Mouse (Mus musculus): Measurements from ENCODE around the gene Yy1. TPM values are rescaled to one million over a fixed set of nuclear protein-coding genes. Genes with fewer than 3 reads are reported as not detected.
A peak's percentile ranks its signal among the peaks of the same experiment; 100 is the strongest.

Gene Yy1
- polyA plus RNA-seq, 1 experiment from 2014 or later: 10.3 TPM

DNA sequence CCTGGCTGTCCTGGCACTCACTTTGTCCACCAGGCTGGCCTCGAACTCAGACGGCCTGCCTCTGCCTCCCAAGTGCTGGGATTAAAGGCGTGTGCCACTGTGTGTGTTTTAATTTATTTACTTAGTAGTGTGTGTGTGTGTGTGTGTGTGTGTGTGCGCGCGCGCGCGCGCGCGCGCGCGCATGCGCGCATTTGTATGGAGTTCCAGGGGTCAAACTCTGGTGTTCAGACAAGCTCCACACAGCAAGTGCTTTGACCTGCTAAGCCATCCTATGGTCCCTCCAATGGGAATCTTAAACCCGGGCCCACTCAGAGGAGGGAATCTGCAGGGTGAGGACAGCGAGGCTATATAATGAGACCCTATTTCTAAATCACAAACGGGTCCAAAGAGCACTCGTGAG, 37.6 kb upstream of the Yy1 start:
- Histone ChIP-seq H3K4me2 (replicated peaks; ENCODE audit: low read depth) (no peak overlapping the region), H3K27me3 (replicated peaks; ENCODE audit: control insufficient read depth, insufficient read depth, low read length) (no peaks in the 10 kb centered on the region), H3K4me3 (ENCODE audit: low read depth, low read length) (no peak overlapping the region), H3K4me1 (replicated peaks; ENCODE audit: control insufficient read depth, insufficient read depth, low read length) (0 out of 2 replicates have a peak, but pooled peaks cover 4% of the 10 kb centered on the region), H3K9ac (ENCODE audit: low read depth, low read length) (no peak overlapping the region), H3K27ac (ENCODE audit: low read depth, low read length) (no peak overlapping the region), H3K36me3 (ENCODE audit: control insufficient read depth, insufficient read depth) (no peaks in the 10 kb centered on the region), H3K9me3 (ENCODE audit: control insufficient read depth) (no peaks in the 10 kb centered on the region)
- 90% methylated on average over 21 of the region's 21 CpGs for WGBS
- no peak for ATAC-seq
- no peak for TF ChIP-seq CTCF (IDR thresholded peaks at IDR 0.05; ENCODE audit: low read depth)

DNA sequence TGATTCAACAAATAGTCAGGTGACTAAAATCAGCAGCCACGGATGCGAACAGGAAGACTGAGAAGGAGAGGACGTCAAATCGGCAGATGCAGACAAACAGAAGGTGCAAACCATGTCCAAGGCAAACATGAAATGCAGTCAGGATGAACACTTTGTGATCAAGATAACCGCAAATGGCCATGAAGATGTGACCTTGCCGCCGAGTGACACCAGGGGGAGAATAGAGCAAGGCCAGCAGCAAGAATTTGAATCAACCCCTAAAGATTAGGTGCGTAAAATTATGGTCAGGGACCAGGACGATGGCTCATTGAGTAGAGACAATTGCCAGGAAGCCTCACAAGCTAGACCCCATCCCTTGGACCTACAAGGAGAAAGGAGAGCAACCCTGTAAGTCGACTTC, 36.2 kb upstream of the Yy1 start:
- Histone ChIP-seq H3K9me3 (ENCODE audit: control insufficient read depth) (no peaks in the 10 kb centered on the region), H3K4me2 (replicated peaks; ENCODE audit: low read depth) (no peak overlapping the region), H3K4me3 (ENCODE audit: low read depth, low read length) (no peak overlapping the region), H3K36me3 (ENCODE audit: control insufficient read depth, insufficient read depth) (no peaks in the 10 kb centered on the region), H3K9ac (ENCODE audit: low read depth, low read length) (no peak overlapping the region), H3K27ac (ENCODE audit: low read depth, low read length) (no peak overlapping the region), H3K27me3 (replicated peaks; ENCODE audit: control insufficient read depth, insufficient read depth, low read length) (no peaks in the 10 kb centered on the region), H3K4me1 (replicated peaks; ENCODE audit: control insufficient read depth, insufficient read depth, low read length) (0 out of 2 replicates have a peak, but pooled peaks cover 4% of the 10 kb centered on the region)
- TF ChIP-seq CTCF (IDR thresholded peaks at IDR 0.05; ENCODE audit: low read depth): peak; percentile 27; the same call in 1 of the 2 replicates
- no peak for ATAC-seq
- WGBS: 86% methylated on average over 10 of the region's 10 CpGs

DNA sequence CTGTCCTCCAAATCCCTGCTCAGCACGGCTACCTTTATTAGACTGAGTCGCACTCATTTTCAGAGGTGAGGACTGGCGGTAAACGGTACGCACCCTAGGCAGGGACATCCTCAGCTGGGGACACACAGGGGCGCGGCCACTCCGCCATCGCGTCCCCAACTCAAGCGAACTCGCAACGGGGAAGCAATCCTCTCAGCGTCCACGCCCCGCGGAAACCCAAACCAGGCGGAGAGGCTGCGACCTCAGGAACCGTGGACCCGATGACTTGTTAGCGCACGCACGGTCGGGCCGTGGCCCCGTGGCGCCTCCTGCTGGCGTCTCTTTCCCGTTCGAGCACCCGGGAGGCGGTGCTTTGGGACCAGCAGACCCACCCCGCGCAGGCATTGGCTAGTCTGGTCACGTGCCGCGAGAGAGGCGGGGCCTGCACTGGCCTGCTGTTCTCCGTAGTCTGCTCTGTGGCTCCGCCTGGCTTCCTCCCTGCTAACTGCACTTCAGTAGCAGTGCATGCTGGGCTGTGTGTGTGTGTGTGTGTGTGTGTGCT, 35.0 kb upstream of the Yy1 start:
- ATAC-seq: peak; percentile 98
- Histone ChIP-seq H3K9ac (ENCODE audit: low read depth, low read length) (peak overlapping the region; percentile 57), H3K4me1 (replicated peaks; ENCODE audit: control insufficient read depth, insufficient read depth, low read length) (0 out of 2 replicates have a peak, but pooled peaks cover 4% of the 10 kb centered on the region), H3K27me3 (replicated peaks; ENCODE audit: control insufficient read depth, insufficient read depth, low read length) (no peaks in the 10 kb centered on the region), H3K4me3 (ENCODE audit: low read depth, low read length) (peak overlapping the region; percentile 62), H3K9me3 (ENCODE audit: control insufficient read depth) (no peaks in the 10 kb centered on the region), H3K4me2 (replicated peaks; ENCODE audit: low read depth) (peak overlapping the region; percentile 86), H3K36me3 (ENCODE audit: control insufficient read depth, insufficient read depth) (no peaks in the 10 kb centered on the region), H3K27ac (ENCODE audit: low read depth, low read length) (peak overlapping the region; percentile 30; the same call in 1 of the 2 replicates)
- under 1% methylated on average over 41 of the region's 41 CpGs for WGBS
- TF ChIP-seq CTCF (IDR thresholded peaks at IDR 0.05; ENCODE audit: low read depth): peak; percentile 100

DNA sequence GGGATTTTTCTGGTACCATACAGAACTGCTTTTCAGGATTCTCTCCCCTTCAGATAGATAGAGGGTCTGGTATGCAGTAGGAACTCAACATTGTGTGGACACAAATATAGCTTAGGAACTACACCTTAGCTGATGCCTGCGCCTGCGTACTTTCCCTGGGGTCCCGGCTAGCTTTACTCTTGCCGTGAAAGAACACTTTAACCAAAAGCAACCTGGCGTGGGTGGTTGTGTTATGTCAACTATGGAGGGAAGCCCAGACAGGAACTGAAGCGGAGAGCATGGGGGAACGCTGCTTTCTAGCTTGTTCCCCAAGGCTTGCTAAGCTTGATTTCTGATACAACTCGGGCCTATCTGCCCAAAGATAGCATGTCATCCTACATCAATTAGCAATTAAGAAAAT, 34.5 kb upstream of the Yy1 start:
- Histone ChIP-seq H3K9ac (ENCODE audit: low read depth, low read length) (no peak overlapping the region), H3K27ac (ENCODE audit: low read depth, low read length) (no peak overlapping the region), H3K4me3 (ENCODE audit: low read depth, low read length) (no peak overlapping the region), H3K27me3 (replicated peaks; ENCODE audit: control insufficient read depth, insufficient read depth, low read length) (no peaks in the 10 kb centered on the region), H3K4me2 (replicated peaks; ENCODE audit: low read depth) (peak overlapping the region; percentile 86; the same call in 1 of the 2 replicates), H3K36me3 (ENCODE audit: control insufficient read depth, insufficient read depth) (no peaks in the 10 kb centered on the region), H3K4me1 (replicated peaks; ENCODE audit: control insufficient read depth, insufficient read depth, low read length) (0 out of 2 replicates have a peak, but pooled peaks cover 4% of the 10 kb centered on the region), H3K9me3 (ENCODE audit: control insufficient read depth) (no peaks in the 10 kb centered on the region)
- no peak for ATAC-seq
- WGBS: 74% methylated on average over 8 of the region's 8 CpGs
- TF ChIP-seq CTCF (IDR thresholded peaks at IDR 0.05; ENCODE audit: low read depth): no peak

DNA sequence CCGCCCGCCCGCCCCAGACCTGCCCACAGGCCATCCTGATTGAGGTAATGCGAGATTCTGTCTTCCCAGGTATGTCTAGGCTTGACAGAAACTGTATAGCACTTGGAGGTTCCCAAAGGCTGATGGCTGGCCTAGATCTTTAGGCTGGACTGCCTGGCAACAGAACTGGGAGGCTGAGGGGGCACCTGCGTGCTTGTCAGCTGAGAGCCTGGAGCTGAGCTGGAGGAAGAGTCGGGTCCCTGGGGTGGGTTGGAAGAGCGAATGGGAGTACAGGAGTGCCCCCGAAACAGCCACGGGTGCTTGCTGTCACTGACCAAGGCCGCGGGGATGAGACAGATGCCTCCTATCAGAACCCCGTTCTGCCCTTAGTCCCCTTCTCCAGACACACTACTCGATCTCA, 34.1 kb upstream of the Yy1 start:
- H3K9ac ChIP-seq (ENCODE audit: low read depth, low read length): no peak overlapping the region
- H3K4me1 ChIP-seq (replicated peaks; ENCODE audit: control insufficient read depth, insufficient read depth, low read length): 0 out of 2 replicates have a peak, but pooled peaks cover 4% of the 10 kb centered on the region
- H3K36me3 ChIP-seq (ENCODE audit: control insufficient read depth, insufficient read depth): no peaks in the 10 kb centered on the region
- H3K27me3 ChIP-seq (replicated peaks; ENCODE audit: control insufficient read depth, insufficient read depth, low read length): no peaks in the 10 kb centered on the region
- H3K27ac ChIP-seq (ENCODE audit: low read depth, low read length): no peak overlapping the region
- TF ChIP-seq CTCF (IDR thresholded peaks at IDR 0.05; ENCODE audit: low read depth): no peak
- no peak for ATAC-seq
- 88% methylated on average over 13 of the region's 13 CpGs for WGBS
- H3K4me3 ChIP-seq (ENCODE audit: low read depth, low read length): no peak overlapping the region
- H3K9me3 ChIP-seq (ENCODE audit: control insufficient read depth): no peaks in the 10 kb centered on the region
- H3K4me2 ChIP-seq (replicated peaks; ENCODE audit: low read depth): no peak overlapping the region

DNA sequence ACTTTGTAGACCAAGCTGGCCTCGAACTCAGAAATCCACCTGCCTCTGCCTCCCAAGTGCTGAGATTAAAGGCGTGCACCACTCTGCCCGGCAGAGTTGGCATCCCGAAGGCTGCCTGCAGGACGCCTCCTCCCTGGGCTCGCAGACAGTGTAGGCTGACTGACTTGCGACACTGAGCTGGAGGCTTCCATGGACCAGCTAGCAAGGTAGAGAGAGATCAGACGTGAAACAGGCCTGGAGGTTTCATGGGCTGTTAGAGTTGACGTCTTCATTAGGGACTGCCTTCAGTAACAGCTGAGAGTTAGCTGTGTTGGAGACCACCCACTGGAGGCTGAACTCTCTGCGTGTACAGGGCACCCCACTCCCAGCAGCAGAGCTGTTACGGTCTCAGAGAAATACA, 33.5 kb upstream of the Yy1 start:
- no peak overlapping the region for H3K27ac ChIP-seq (ENCODE audit: low read depth, low read length)
- H3K4me2 ChIP-seq (replicated peaks; ENCODE audit: low read depth): no peak overlapping the region
- H3K4me1 ChIP-seq (replicated peaks; ENCODE audit: control insufficient read depth, insufficient read depth, low read length): 0 out of 2 replicates have a peak, but pooled peaks cover 4% of the 10 kb centered on the region
- H3K36me3 ChIP-seq (ENCODE audit: control insufficient read depth, insufficient read depth): no peaks in the 10 kb centered on the region
- H3K9ac ChIP-seq (ENCODE audit: low read depth, low read length): no peak overlapping the region
- whole genome bisulfite sequencing: 86% methylated on average over 11 of the region's 11 CpGs
- no peak for TF ChIP-seq CTCF (IDR thresholded peaks at IDR 0.05; ENCODE audit: low read depth)
- no peak for ATAC-seq
- H3K4me3 ChIP-seq (ENCODE audit: low read depth, low read length): no peak overlapping the region
- H3K27me3 ChIP-seq (replicated peaks; ENCODE audit: control insufficient read depth, insufficient read depth, low read length): no peaks in the 10 kb centered on the region
- H3K9me3 ChIP-seq (ENCODE audit: control insufficient read depth): no peaks in the 10 kb centered on the region

Data from intestine, postnatal 0 days (tissue).